Mouse (Mus musculus) intestine, embryonic 15.5 days (tissue): ENCODE measurements at regions not wholly inside any gene's neighbourhood (a gene's known extent, or its start where the extent isn't known, plus 50 kb on each side); places are given as distances from the start of the nearest gene placed in this dataset.
A peak's percentile ranks its signal among the peaks of the same experiment; 100 is the strongest.
"Not testable (repeated sequence)": the region's sequence is repeated elsewhere in the genome, so short reads cannot be mapped to it uniquely, and the experiment has no call there.

Experiments
- ATAC-seq: fragments of 200-750 bp; cut with Nextera tagmentation; 2 replicates; pipeline ENCODE4 v1.8.0; 2017; ENCODE audit warnings: moderate TSS enrichment, moderate library complexity
- H3K27ac ChIP-seq: fragments of 300-500 bp; sonication (generic); 2 replicates; pipeline ENCODE4 v1.5.1; 2015; ENCODE audit warnings: mild to moderate bottlenecking, inconsistent platforms
- H3K27me3 ChIP-seq: fragments of 300-500 bp; sonication (generic); replicated peaks from 2 replicates; pipeline ENCODE4 v1.6.1; 2015; ENCODE audit warnings: inconsistent platforms
- H3K36me3 ChIP-seq: fragments of 300-500 bp; sonication (generic); 2 replicates; pipeline ENCODE4 v1.6.1; 2015; ENCODE audit warnings: inconsistent platforms
- H3K4me1 ChIP-seq: fragments of 300-500 bp; sonication (generic); replicated peaks from 2 replicates; pipeline ENCODE4 v1.6.1; 2015; ENCODE audit warnings: inconsistent platforms
- H3K4me2 ChIP-seq: fragments of 300-500 bp; sonication (generic); replicated peaks from 2 replicates; pipeline ENCODE4 v1.6.1; 2015; ENCODE audit warnings: mild to moderate bottlenecking, inconsistent platforms
- H3K4me3 ChIP-seq: fragments of 300-500 bp; sonication (generic); replicated peaks from 2 replicates; pipeline ENCODE4 v1.5.1; 2015; ENCODE audit warnings: inconsistent platforms
- H3K9ac ChIP-seq: fragments of 300-500 bp; sonication (generic); 2 replicates; pipeline ENCODE4 v1.6.1; 2015; ENCODE audit warnings: inconsistent platforms
- H3K9me3 ChIP-seq: fragments of 300-500 bp; sonication (generic); 2 replicates; pipeline ENCODE4 v1.6.1; 2016; ENCODE audit warnings: inconsistent platforms
- WGBS: fragments of 180-500 bp; shearing (Covaris S2); methylation state at CpG from one replicate; pipeline ENCODE4 v1.1.7; 2015; 5-methylcytosine and 5-hydroxymethylcytosine counted together

DNA sequence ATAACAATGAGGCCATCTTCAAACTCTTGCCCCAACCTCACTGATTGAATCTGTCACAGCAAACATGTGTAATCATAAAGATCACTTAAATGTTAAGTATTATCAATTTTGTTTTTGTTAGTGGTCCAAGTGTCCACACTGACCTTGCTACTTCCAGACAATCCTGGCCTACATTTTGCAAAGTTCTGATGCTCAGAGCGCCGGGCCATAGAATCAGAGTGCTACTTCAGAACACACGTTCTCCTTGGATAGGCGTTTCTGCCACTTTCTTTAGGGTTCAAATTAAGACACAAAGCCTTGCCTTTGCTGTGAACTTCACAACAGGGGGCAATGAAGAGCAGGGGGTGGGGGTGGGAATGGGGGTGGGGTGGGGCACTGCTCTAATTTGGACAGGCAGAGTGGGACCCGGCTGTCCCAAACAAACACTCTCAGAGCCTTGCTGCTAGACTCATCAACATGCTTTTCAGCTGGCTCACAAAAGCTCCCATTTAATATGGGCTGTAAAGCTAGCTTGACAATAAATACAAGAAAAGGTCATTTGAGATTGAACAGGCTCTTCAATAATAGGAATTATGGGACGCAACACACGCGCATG, 336.7 kb downstream of the Samd5 start:
- Histone ChIP-seq H3K36me3 (no peaks in the 10 kb centered on the region), H3K27me3 (no peaks in the 10 kb centered on the region), H3K9me3 (no peaks in the 10 kb centered on the region), H3K27ac (no peak overlapping the region), H3K4me1 (no peaks in the 10 kb centered on the region), H3K4me2 (no peak overlapping the region), H3K9ac (no peak overlapping the region), H3K4me3 (no peak overlapping the region)
- 76% methylated on average over 8 of the region's 8 CpGs for WGBS
- ATAC-seq = no peak

DNA sequence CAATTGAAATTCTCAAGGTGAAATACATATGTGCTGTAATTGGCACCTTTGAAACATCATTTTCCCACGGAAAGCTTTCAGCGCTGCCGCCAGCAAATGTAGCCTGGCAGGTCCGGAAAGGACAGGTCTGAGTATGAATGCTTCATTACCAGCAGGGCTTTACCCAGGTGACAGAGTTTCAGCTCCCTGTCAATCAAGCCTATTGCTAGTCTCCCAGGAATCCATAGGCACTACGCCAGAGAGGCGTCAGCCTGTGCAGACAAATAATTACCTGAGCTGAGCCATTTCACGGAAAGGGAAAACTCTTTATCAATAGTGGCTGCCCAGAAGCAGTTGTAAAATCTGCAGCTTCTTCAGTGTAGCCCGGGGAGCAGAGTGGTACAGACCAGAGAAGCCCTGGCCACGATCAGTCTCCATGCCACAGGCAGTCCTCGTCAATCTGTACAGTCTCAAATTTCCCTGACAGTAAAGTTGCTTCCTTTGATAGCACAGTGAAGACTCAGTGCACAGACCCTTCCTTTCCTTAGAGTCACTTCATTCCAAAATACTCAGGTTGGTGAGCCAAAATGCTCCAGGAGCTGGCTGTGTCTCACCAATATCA, 340.7 kb downstream of the Samd5 start:
- H3K36me3 ChIP-seq = no peaks in the 10 kb centered on the region
- H3K4me2 ChIP-seq = no peak overlapping the region
- no peak overlapping the region for H3K9ac ChIP-seq
- no peaks in the 10 kb centered on the region for H3K27me3 ChIP-seq
- no peaks in the 10 kb centered on the region for H3K9me3 ChIP-seq
- ATAC-seq = no peak
- no peak overlapping the region for H3K27ac ChIP-seq
- 73% methylated on average over 10 of the region's 10 CpGs for WGBS
- no peak overlapping the region for H3K4me3 ChIP-seq
- no peaks in the 10 kb centered on the region for H3K4me1 ChIP-seq

GRCm38 (mm10) chr10:9331694-9332093, 343.3 kb downstream of the Samd5 start:
- Histone ChIP-seq H3K9ac (no peak overlapping the region), H3K4me1 (no peaks in the 10 kb centered on the region), H3K36me3 (no peaks in the 10 kb centered on the region), H3K9me3 (no peaks in the 10 kb centered on the region), H3K4me2 (no peak overlapping the region), H3K27ac (no peak overlapping the region), H3K27me3 (no peaks in the 10 kb centered on the region), H3K4me3 (no peak overlapping the region)
- no peak for ATAC-seq
- 73% methylated on average over 3 of the region's 3 CpGs for WGBS

DNA sequence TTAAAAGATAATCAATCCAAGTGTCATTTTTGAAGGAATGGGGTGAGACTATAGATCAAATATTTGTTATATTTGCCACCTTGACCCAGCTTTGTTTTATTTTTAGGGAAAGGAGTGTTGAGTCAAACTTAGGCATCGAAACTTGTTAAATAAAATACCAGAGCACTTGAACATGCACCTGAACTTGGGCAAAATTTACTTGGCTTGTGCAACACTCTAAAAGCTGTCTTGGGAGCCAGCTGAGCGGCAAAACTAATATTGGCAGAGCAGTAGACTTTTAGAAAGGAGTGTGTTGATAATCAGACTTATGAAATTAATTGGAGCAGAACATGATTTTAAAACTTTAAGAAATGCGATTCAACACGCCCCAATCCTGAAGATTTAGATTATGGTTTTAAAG, 346.7 kb downstream of the Samd5 start:
- WGBS = 89% methylated on average over 4 of the region's 4 CpGs
- Histone ChIP-seq H3K27ac (no peak overlapping the region), H3K27me3 (no peaks in the 10 kb centered on the region), H3K36me3 (no peaks in the 10 kb centered on the region), H3K4me3 (no peak overlapping the region), H3K9ac (no peak overlapping the region), H3K9me3 (no peaks in the 10 kb centered on the region), H3K4me2 (no peak overlapping the region), H3K4me1 (no peaks in the 10 kb centered on the region)
- no peak for ATAC-seq

- H3K27ac ChIP-seq, H3K9me3 ChIP-seq, H3K36me3 ChIP-seq, H3K9ac ChIP-seq, H3K4me3 ChIP-seq, H3K27me3 ChIP-seq, H3K4me1 ChIP-seq, H3K4me2 ChIP-seq, ATAC-seq: not testable (repeated sequence)
- WGBS = 90% methylated on average over 4 of the region's 4 CpGs
Observed at GRCm38 (mm10) chr10:9327881-9328280, 347.1 kb downstream of the Samd5 start.

- no peak for ATAC-seq
Observed at GRCm38 (mm10) chr10:9312326-9312725, 362.7 kb downstream of the Samd5 start.

DNA sequence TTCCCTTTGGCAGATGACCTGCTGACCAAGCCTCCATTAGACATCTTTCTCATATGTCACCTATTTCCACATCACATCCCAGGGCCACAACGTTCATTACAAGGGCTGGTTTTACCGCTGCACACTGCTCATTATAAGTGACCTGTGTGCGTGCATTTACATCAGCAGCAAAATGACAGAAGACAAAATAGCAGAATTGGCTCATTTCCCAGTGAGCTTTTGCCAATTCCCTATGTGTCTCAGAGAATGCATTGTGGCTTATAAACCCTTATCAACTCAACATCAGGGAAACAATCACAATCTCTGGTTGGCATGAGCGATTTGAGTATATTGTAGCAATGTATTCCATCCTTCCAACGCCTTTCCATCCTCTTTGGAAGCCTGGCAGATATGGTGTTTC, 364.7 kb downstream of the Samd5 start:
- no peaks in the 10 kb centered on the region for H3K36me3 ChIP-seq
- H3K27ac ChIP-seq = no peak overlapping the region
- H3K27me3 ChIP-seq = no peaks in the 10 kb centered on the region
- no peak overlapping the region for H3K4me3 ChIP-seq
- no peaks in the 10 kb centered on the region for H3K9me3 ChIP-seq
- no peak overlapping the region for H3K9ac ChIP-seq
- 83% methylated on average over 5 of the region's 5 CpGs for WGBS
- H3K4me1 ChIP-seq = no peaks in the 10 kb centered on the region
- no peak overlapping the region for H3K4me2 ChIP-seq
- no peak for ATAC-seq

More at GRCm38 (mm10) chr10:9312326-9312725, 362.7 kb downstream of the Samd5 start:
- no peaks in the 10 kb centered on the region for H3K36me3 ChIP-seq
- no peak overlapping the region for H3K27ac ChIP-seq
- no peaks in the 10 kb centered on the region for H3K9me3 ChIP-seq
- no peak overlapping the region for H3K4me3 ChIP-seq
- H3K9ac ChIP-seq = no peak overlapping the region
- 88% methylated on average over 6 of the region's 6 CpGs for WGBS
- H3K27me3 ChIP-seq = no peaks in the 10 kb centered on the region
- no peaks in the 10 kb centered on the region for H3K4me1 ChIP-seq
- H3K4me2 ChIP-seq = no peak overlapping the region

GRCm38 (mm10) chr10:9296055-9296454, 379.0 kb downstream of the Samd5 start:
- ATAC-seq = peak; percentile 72
- 23% methylated on average over 1 of the region's 1 CpGs for WGBS
- no peak overlapping the region for H3K9ac ChIP-seq
- no peaks in the 10 kb centered on the region for H3K27me3 ChIP-seq
- H3K9me3 ChIP-seq = no peaks in the 10 kb centered on the region
- H3K4me3 ChIP-seq = no peak overlapping the region
- H3K4me2 ChIP-seq = no peak overlapping the region
- H3K36me3 ChIP-seq = no peaks in the 10 kb centered on the region
- no peaks in the 10 kb centered on the region for H3K4me1 ChIP-seq
- no peak overlapping the region for H3K27ac ChIP-seq

DNA sequence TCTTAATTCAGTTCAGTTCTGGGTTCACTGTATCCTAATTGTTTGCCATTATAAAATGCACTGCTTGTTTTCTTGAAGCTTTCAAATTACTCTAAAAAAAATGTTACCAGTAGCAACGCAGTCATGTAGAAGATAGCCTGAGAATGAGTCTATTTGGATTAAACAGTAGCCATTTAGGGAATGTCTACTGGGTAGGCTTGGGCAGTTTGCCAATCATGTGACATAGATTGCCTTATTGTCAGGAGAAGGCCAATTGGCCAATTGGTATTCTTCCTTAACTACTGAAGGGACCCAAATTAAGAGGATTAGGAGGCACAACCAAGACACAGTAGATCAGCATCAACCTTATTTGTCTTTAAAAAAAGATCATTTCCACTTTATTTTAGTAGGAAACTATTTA, 379.7 kb downstream of the Samd5 start:
- ATAC-seq = no peak
- Histone ChIP-seq H3K4me2 (no peak overlapping the region), H3K9me3 (no peaks in the 10 kb centered on the region), H3K4me1 (no peaks in the 10 kb centered on the region), H3K9ac (no peak overlapping the region), H3K36me3 (no peaks in the 10 kb centered on the region), H3K27ac (no peak overlapping the region), H3K27me3 (no peaks in the 10 kb centered on the region), H3K4me3 (no peak overlapping the region)
- WGBS = 53% methylated on average over 1 of the region's 1 CpGs

GRCm38 (mm10) chr10:9294620-9295019, 380.4 kb downstream of the Samd5 start:
- H3K9me3 ChIP-seq = no peaks in the 10 kb centered on the region
- H3K4me1 ChIP-seq = no peaks in the 10 kb centered on the region
- no peaks in the 10 kb centered on the region for H3K27me3 ChIP-seq
- H3K4me3 ChIP-seq = no peak overlapping the region
- no peaks in the 10 kb centered on the region for H3K36me3 ChIP-seq
- no peak overlapping the region for H3K4me2 ChIP-seq
- H3K27ac ChIP-seq = no peak overlapping the region
- WGBS = 72% methylated on average over 2 of the region's 2 CpGs
- no peak overlapping the region for H3K9ac ChIP-seq
- no peak for ATAC-seq

GRCm38 (mm10) chr10:9291456-9292146, 383.4 kb downstream of the Samd5 start:
- no peak overlapping the region for H3K4me3 ChIP-seq
- WGBS = 53% methylated on average over 6 of the region's 6 CpGs
- H3K9ac ChIP-seq = no peak overlapping the region
- no peaks in the 10 kb centered on the region for H3K36me3 ChIP-seq
- no peaks in the 10 kb centered on the region for H3K4me1 ChIP-seq
- H3K4me2 ChIP-seq = no peak overlapping the region
- H3K27ac ChIP-seq = no peak overlapping the region
- H3K27me3 ChIP-seq = no peaks in the 10 kb centered on the region
- ATAC-seq = no peak
- no peaks in the 10 kb centered on the region for H3K9me3 ChIP-seq

GRCm38 (mm10) chr10:9272940-9273339, 387.1 kb upstream of the Sash1 start:
- ATAC-seq = no peak
- Histone ChIP-seq H3K4me3 (no peak overlapping the region), H3K4me1 (no peaks in the 10 kb centered on the region), H3K27ac (no peak overlapping the region), H3K9ac (no peak overlapping the region), H3K27me3 (no peaks in the 10 kb centered on the region), H3K4me2 (no peak overlapping the region), H3K36me3 (no peaks in the 10 kb centered on the region), H3K9me3 (no peaks in the 10 kb centered on the region)
- WGBS = 56% methylated on average over 3 of the region's 3 CpGs

GRCm38 (mm10) chr10:9272243-9272642, 386.4 kb upstream of the Sash1 start:
- no peaks in the 10 kb centered on the region for H3K36me3 ChIP-seq
- ATAC-seq = no peak
- H3K4me3 ChIP-seq = no peak overlapping the region
- no peaks in the 10 kb centered on the region for H3K4me1 ChIP-seq
- H3K27ac ChIP-seq = no peak overlapping the region
- H3K9ac ChIP-seq = no peak overlapping the region
- WGBS = 38% methylated on average over 5 of the region's 5 CpGs
- no peaks in the 10 kb centered on the region for H3K27me3 ChIP-seq
- H3K9me3 ChIP-seq = no peaks in the 10 kb centered on the region
- no peak overlapping the region for H3K4me2 ChIP-seq
